Mouse (Mus musculus): ENCODE measurements at regions not wholly inside any gene's neighbourhood (a gene's known extent, or its start where the extent isn't known, plus 50 kb on each side); places are given as distances from the start of the nearest gene placed in this dataset.

GRCm38 (mm10) chr15:62161975-62162647, 1239.3 kb upstream of the A1bg start:
- DNase-seq (ENCODE audit: low read depth) = no peak

- DNase-seq (ENCODE audit: low read depth) = no peak
These were observed 1238.2 kb upstream of the A1bg start for GRCm38 (mm10) chr15:62161061-62161460.

GRCm38 (mm10) chr15:62158875-62159675, 1236.3 kb upstream of the A1bg start:
- no peak for DNase-seq (ENCODE audit: low read depth)

GRCm38 (mm10) chr15:62157200-62158033, 1234.6 kb upstream of the A1bg start:
- DNase-seq (ENCODE audit: low read depth) = no peak

- no peak for DNase-seq (ENCODE audit: low read depth)
These were observed 1230.4 kb upstream of the A1bg start for GRCm38 (mm10) chr15:62153222-62153621.

GRCm38 (mm10) chr15:62152133-62152532, 1229.3 kb upstream of the A1bg start:
- DNase-seq (ENCODE audit: low read depth) = no peak

GRCm38 (mm10) chr15:62151690-62152089, 1228.9 kb upstream of the A1bg start:
- no peak for DNase-seq (ENCODE audit: low read depth)

- DNase-seq (ENCODE audit: low read depth) = no peak
These were observed 1227.5 kb upstream of the A1bg start for GRCm38 (mm10) chr15:62150296-62150695.

GRCm38 (mm10) chr15:62148680-62149237, 1225.9 kb upstream of the A1bg start:
- no peak for DNase-seq (ENCODE audit: low read depth)

GRCm38 (mm10) chr15:62147343-62147953, 1224.6 kb upstream of the A1bg start:
- DNase-seq (ENCODE audit: low read depth) = no peak

GRCm38 (mm10) chr15:62145643-62146285, 1223.0 kb upstream of the A1bg start:
- peak; percentile 75 for DNase-seq (ENCODE audit: low read depth)

GRCm38 (mm10) chr15:62144776-62145564, 1222.2 kb upstream of the A1bg start:
- DNase-seq (ENCODE audit: low read depth) = no peak

- DNase-seq (ENCODE audit: low read depth) = no peak
These were observed 1217.0 kb upstream of the A1bg start for GRCm38 (mm10) chr15:62139859-62140258.

- peak; percentile 40 for DNase-seq (ENCODE audit: low read depth)
These were observed 1216.4 kb upstream of the A1bg start for GRCm38 (mm10) chr15:62139192-62139591.

GRCm38 (mm10) chr15:62138701-62139100, 1215.9 kb upstream of the A1bg start:
- DNase-seq (ENCODE audit: low read depth) = no peak

GRCm38 (mm10) chr15:62136932-62137594, 1214.3 kb upstream of the A1bg start:
- DNase-seq (ENCODE audit: low read depth) = peak; percentile 79

GRCm38 (mm10) chr15:62134835-62135234, 1212.0 kb upstream of the A1bg start:
- DNase-seq (ENCODE audit: low read depth) = no peak

GRCm38 (mm10) chr15:62134308-62134707, 1211.5 kb upstream of the A1bg start:
- DNase-seq (ENCODE audit: low read depth) = no peak

- no peak for DNase-seq (ENCODE audit: low read depth)
These were observed 1210.1 kb upstream of the A1bg start for GRCm38 (mm10) chr15:62132895-62133294.

GRCm38 (mm10) chr15:62131686-62132085, 1208.9 kb upstream of the A1bg start:
- no peak for DNase-seq (ENCODE audit: low read depth)

Data from NIH3T3 (cell line).